Mouse (Mus musculus) G1E (cell line): ENCODE measurements at regions not wholly inside any gene's neighbourhood (a gene's known extent, or its start where the extent isn't known, plus 50 kb on each side); places are given as distances from the start of the nearest gene placed in this dataset.

Source experiments
- CTCF ChIP-seq: IDR thresholded peaks from 2 replicates; pipeline ENCODE4 v1.5.1; 2012; ENCODE audit warnings: low read depth, low read length, inconsistent platforms, mixed read lengths
- GATA1 ChIP-seq: IDR thresholded peaks from 2 replicates; pipeline ENCODE4 v1.6.1; 2012; ENCODE audit warnings: borderline replicate concordance, low read length, inconsistent platforms, mixed read lengths
- GATA2 ChIP-seq: IDR thresholded peaks from 2 replicates; pipeline ENCODE4 v1.6.1; 2012; ENCODE audit warnings: low read depth, low read length, inconsistent platforms, borderline replicate concordance
- POLR2AphosphoS5 ChIP-seq: IDR thresholded peaks from 2 replicates; pipeline ENCODE4 v1.6.1; 2012; ENCODE audit warnings: low read depth, low read length, inconsistent platforms; ENCODE audit not compliant: insufficient replicate concordance
- TAL1 ChIP-seq: conservative IDR thresholded peaks from 2 replicates; pipeline ENCODE4 v1.6.1; 2012; ENCODE audit warnings: low read depth, low read length, inconsistent platforms, mixed read lengths

DNA sequence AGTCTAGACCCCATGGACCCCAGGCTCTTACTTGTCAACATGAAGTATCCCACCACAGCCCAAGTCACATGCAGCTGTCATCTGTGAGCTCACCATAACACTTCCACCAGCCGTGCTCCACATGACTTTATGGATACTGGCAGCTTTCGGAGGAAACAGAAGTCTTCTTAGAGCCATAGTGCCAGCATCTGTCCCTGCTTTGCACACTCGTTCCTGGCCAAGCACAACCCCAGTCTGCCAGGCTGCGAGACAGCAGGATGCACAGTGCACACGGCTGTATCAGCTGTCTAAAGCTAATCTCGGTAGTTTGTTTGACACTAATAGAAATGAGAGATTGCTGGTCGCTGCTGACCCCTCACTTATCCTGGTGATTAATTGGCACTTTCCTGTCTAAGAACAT is 163.7 kb upstream of the Ppp2r2d start:
- TF ChIP-seq GATA1 (no peak), CTCF (no peak), TAL1 (no peak), GATA2 (no peak), POLR2AphosphoS5 (no peak)
